Mouse (Mus musculus) layer of hippocampus, adult 6 months (tissue): ENCODE results near the gene Patj. TPM values are rescaled to one million over a fixed set of nuclear protein-coding genes. Genes with fewer than 3 reads are reported as not detected.

ENCODE experiments used
- long read RNA-seq, 2 experiments: library from polyadenylated mRNA; unstranded; transcript quantifications; one replicate each; pipeline ENCODE4 v2.0.0; 2019 to 2020
- microRNA-seq: library from miRNA; unstranded; fragments of <30 nt; microRNA quantifications from one replicate; pipeline ENCODE4 v1.2.0, GENCODE M21; 2020
- polyA plus RNA-seq: library from polyadenylated mRNA; unstranded; fragments of <200 nt; fragmentation: Nextera tagmentation; gene quantifications from 2 replicates; pipeline ENCODE4 v1.2.3, GENCODE M21; 2021

Patj gene
- polyA plus RNA-seq = 1.3 and 2.1 TPM in 2 replicates
- long read RNA-seq, experiment 1, partial matches to known transcripts = 0 of 3 reads
- long read RNA-seq, experiment 1, other reads (novel, unspliced or antisense) = 3 of 3 reads
- long read RNA-seq, experiment 2, transcript Patj-203 (18 exons, 3,755 nt) = major isoform, 92 of 128 reads
- long read RNA-seq, experiment 2, partial matches to known transcripts = 11 of 128 reads
- long read RNA-seq, experiment 2, other reads (novel, unspliced or antisense) = 22 of 128 reads

GRCm38 (mm10) chr4:98395690-98396437, at the start of gene Patj:
Gene Patj, plus strand, starts transcription at chr4:98395785.

GRCm38 (mm10) chr4:98382716-98383424, 12.7 kb upstream of the Patj start, which contains the start of gene Tm2d1:
Gene Tm2d1, minus strand, starts transcription at chr4:98383306.

GRCm38 (mm10) chr4:98726590-98727237, 331.1 kb downstream of the Patj start, which contains the start of gene L1td1:
Gene L1td1, plus strand, starts transcription at chr4:98726734.

Small RNA genes lying within 50 kb of the gene (microRNA-seq; reads per million reads assigned to microRNA genes)
- gene Gm22625 (not detected), gene Gm26154 (not detected)

Other genes starting within 250 kb of the Patj start
- 139 and 142 TPM in 2 replicates for gene Tm2d1, start 12.5 kb upstream of the Patj start, polyA plus RNA-seq